Mouse (Mus musculus): ENCODE results near the gene Crym. TPM values are rescaled to one million over a fixed set of nuclear protein-coding genes. Genes with fewer than 3 reads are reported as not detected.

Crym gene
- polyA plus RNA-seq, 1 experiment from 2014 or later: 1.7 TPM

- H3K27ac ChIP-seq (ENCODE audit: low read depth, low read length): no peak overlapping the region
- no peak overlapping the region for H3K4me2 ChIP-seq
- no peak overlapping the region for H3K9ac ChIP-seq (ENCODE audit: low read depth, low read length)
- no peaks in the 10 kb centered on the region for H3K27me3 ChIP-seq (replicated peaks; ENCODE audit: control insufficient read depth, insufficient read depth, low read length)
- no peak for ATAC-seq (replicated peaks; ENCODE audit: low FRiP score)
- no peak for DNase-seq (ENCODE audit: low spot score)
- no peaks in the 10 kb centered on the region for H3K9me3 ChIP-seq (ENCODE audit: control insufficient read depth, low read length)
- H3K4me3 ChIP-seq (ENCODE audit: low read depth, low read length): no peak overlapping the region
- 32% methylated on average over 3 of the region's 3 CpGs for WGBS
- H3K4me1 ChIP-seq (replicated peaks; ENCODE audit: control insufficient read depth, insufficient read depth, low read length): no peaks in the 10 kb centered on the region
- H3K36me3 ChIP-seq (ENCODE audit: control insufficient read depth, insufficient read depth, low read length): no peaks in the 10 kb centered on the region
Measured at GRCm38 (mm10) chr7:120150257-120150656, 51.7 kb downstream of the Crym start.

DNA sequence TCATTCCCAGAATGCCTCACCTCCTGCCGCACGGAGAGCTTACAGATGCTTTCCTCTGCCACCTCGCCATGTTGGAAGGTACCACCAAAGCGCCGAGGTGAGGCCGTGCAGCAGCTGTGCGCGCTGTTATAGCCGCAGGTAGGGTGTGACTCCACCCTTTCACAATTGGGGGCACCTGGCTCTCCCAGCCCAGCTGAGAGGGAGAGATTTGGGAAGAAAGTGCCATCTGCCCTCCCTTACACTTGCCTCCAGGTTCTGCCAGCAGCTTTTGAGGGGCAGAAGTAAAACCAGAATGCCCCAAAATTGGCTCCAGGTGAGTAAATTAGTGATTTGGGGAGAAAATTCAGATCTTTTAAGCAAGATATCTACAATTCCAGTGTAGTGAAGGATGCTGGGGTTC lies 56.7 kb downstream of the Crym start, which contains the start of gene Zp2:
TSS of gene Zp2 (minus strand) at position 101 of the 400 bp plus-strand sequence.
- ATAC-seq (replicated peaks; ENCODE audit: low FRiP score): no peak
- H3K4me3 ChIP-seq (ENCODE audit: low read depth, low read length): no peak within 1 kb of the TSS
- H3K4me1 ChIP-seq (replicated peaks; ENCODE audit: control insufficient read depth, insufficient read depth, low read length): no peaks in the 10 kb centered on the region
- H3K9me3 ChIP-seq (ENCODE audit: control insufficient read depth, low read length): no peaks in the 10 kb centered on the region
- DNase-seq (ENCODE audit: low spot score): no peak
- H3K27ac ChIP-seq (ENCODE audit: low read depth, low read length): no peak within 1 kb of the TSS
- 58% methylated on average over 9 of the region's 9 CpGs for WGBS
- no peak within 1 kb of the TSS for H3K9ac ChIP-seq (ENCODE audit: low read depth, low read length)
- no peak within 1 kb of the TSS for H3K4me2 ChIP-seq
- H3K27me3 ChIP-seq (replicated peaks; ENCODE audit: control insufficient read depth, insufficient read depth, low read length): no peaks in the 10 kb centered on the region
- H3K36me3 ChIP-seq (ENCODE audit: control insufficient read depth, insufficient read depth, low read length): no peaks in the 10 kb centered on the region

DNA sequence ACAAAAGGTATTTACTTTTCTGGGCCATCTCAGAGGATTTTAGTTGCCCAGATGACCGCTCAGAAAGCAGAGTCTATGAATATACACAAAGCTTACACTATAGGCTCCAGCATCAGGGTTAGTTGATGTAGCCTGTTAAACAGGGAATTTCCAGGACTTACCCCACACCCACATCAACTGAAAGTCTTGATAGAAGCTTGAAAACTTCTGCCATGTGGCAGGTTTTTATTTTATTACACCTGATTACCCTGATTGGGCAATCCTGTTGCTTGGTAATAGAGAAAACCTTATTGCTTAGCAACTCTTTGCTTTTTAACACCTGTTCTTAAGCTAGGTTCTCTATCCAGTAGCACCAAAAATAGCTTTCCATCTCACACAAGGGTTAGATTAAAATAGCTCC lies 59.2 kb downstream of the Crym start:
- Histone ChIP-seq H3K36me3 (ENCODE audit: control insufficient read depth, insufficient read depth, low read length) (no peaks in the 10 kb centered on the region), H3K4me3 (ENCODE audit: low read depth, low read length) (no peak overlapping the region), H3K9me3 (ENCODE audit: control insufficient read depth, low read length) (no peaks in the 10 kb centered on the region), H3K27ac (ENCODE audit: low read depth, low read length) (no peak overlapping the region), H3K9ac (ENCODE audit: low read depth, low read length) (no peak overlapping the region), H3K4me1 (replicated peaks; ENCODE audit: control insufficient read depth, insufficient read depth, low read length) (no peaks in the 10 kb centered on the region), H3K27me3 (replicated peaks; ENCODE audit: control insufficient read depth, insufficient read depth, low read length) (no peaks in the 10 kb centered on the region), H3K4me2 (no peak overlapping the region)
- ATAC-seq (replicated peaks; ENCODE audit: low FRiP score) (no peak), DNase-seq (ENCODE audit: low spot score) (no peak)
- WGBS: 50% methylated on average over 1 of the region's 1 CpGs

Other genes with a start within 250 kb of the Crym start
- gene Dnah3, start 106.8 kb downstream of the Crym start, polyA plus RNA-seq (2014; fragmentation: Nextera tagmentation; extraction: Ambion mirVana): not detected in 2 replicates
- 5.7 and 7.7 TPM in 2 replicates for gene Tmem159, start 99.8 kb downstream of the Crym start, polyA plus RNA-seq (2014; fragmentation: Nextera tagmentation; extraction: Ambion mirVana)
- gene Zp2, start 56.8 kb downstream of the Crym start, polyA plus RNA-seq (2014; fragmentation: Nextera tagmentation; extraction: Ambion mirVana): not detected in 2 replicates
- 1.2 and 1.9 TPM in 2 replicates for gene Anks4b, start 28.3 kb downstream of the Crym start, polyA plus RNA-seq (2014; fragmentation: Nextera tagmentation; extraction: Ambion mirVana)
- gene Abca14, start 1.9 kb upstream of the Crym start, polyA plus RNA-seq (2014; fragmentation: Nextera tagmentation; extraction: Ambion mirVana): 0.03 TPM in 1 of 2 replicates, not detected in the other
- not detected in 2 replicates for gene Abca15, start 126.6 kb upstream of the Crym start, polyA plus RNA-seq (2014; fragmentation: Nextera tagmentation; extraction: Ambion mirVana)
- gene Abca16, start 207.5 kb upstream of the Crym start, polyA plus RNA-seq (2014; fragmentation: Nextera tagmentation; extraction: Ambion mirVana): not detected in 2 replicates